Mouse (Mus musculus) embryo, embryonic 10.5 days (tissue): ENCODE results near the gene Tmem88.

ENCODE experiments used
- DNase-seq: peaks from one replicate; pipeline ENCODE4 v3.0.0-alpha.2; 2015; ENCODE audit warnings: low spot score

Gene Tmem88

DNA sequence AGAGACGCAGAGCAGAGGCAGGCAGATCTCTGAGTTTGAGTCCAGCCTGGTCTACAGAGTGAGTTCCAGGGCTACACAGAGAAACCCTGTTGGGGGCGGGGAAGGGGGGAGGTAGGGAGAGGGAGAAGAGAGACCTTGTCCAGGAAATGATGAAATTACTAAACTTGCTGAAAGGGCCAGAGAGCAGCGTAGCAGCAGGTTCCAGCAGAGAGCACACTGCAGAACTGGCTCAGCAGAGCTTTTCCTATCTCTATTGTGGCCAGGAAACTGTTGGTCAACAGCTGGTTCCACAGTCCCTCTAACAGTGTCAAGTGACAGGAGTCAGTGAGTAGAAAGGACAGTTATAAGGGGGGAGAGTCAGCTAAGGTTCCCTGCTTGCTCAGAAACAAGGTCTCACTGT, 18.4 kb downstream of the Tmem88 start:
- no peak for DNase-seq

DNA sequence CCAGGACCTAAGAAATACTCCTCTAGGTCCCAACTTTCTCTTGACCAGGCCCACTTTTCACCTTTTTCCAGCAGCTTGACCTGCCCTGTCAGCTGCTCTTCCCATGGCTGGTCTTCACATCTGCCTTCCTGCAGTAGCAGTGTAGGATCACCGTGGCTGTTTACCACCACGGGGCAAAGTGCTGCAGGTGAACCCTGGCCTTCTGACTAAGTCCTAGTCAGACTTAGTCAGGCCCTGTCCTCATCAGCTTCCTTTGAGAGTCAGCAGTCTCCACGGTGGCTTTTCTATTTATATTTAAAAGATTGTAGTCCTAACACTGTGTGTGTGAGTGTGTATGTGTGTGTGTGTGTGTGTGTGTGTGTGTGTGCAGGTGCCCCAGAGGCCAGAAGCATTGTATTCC, 20.3 kb downstream of the Tmem88 start:
- no peak for DNase-seq

DNA sequence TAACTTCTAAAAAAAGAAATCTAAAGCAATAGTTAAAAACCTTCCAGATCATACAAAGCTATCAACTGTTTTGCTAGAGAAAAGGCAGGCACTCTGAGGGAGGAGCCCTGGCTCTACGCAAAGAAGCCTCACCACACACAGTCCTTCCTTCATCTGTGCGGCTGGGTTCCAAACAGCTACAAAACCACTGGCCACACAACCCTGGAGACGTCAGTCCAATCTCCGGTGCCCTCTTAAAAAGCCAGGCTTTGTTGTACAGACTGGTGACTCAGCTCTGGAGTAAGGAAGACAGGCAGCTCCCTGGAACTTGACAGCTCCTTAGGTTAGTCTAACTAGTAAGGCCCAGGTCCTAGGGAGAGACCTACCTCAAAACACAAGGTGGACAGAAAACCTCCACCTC, 22.4 kb downstream of the Tmem88 start:
- no peak for DNase-seq

GRCm38 (mm10) chr11:69373223-69373965, 24.6 kb downstream of the Tmem88 start:
- no peak for DNase-seq

GRCm38 (mm10) chr11:69372780-69373170, 25.3 kb downstream of the Tmem88 start:
- DNase-seq, result peak; percentile 37

GRCm38 (mm10) chr11:69372056-69372779, 25.8 kb downstream of the Tmem88 start:
- DNase-seq, result peak; percentile 22

GRCm38 (mm10) chr11:69371601-69372000, 26.4 kb downstream of the Tmem88 start:
- peak; percentile 33 for DNase-seq

- DNase-seq, result peak; percentile 46
Measured at GRCm38 (mm10) chr11:69370817-69371215, 27.2 kb downstream of the Tmem88 start.

DNA sequence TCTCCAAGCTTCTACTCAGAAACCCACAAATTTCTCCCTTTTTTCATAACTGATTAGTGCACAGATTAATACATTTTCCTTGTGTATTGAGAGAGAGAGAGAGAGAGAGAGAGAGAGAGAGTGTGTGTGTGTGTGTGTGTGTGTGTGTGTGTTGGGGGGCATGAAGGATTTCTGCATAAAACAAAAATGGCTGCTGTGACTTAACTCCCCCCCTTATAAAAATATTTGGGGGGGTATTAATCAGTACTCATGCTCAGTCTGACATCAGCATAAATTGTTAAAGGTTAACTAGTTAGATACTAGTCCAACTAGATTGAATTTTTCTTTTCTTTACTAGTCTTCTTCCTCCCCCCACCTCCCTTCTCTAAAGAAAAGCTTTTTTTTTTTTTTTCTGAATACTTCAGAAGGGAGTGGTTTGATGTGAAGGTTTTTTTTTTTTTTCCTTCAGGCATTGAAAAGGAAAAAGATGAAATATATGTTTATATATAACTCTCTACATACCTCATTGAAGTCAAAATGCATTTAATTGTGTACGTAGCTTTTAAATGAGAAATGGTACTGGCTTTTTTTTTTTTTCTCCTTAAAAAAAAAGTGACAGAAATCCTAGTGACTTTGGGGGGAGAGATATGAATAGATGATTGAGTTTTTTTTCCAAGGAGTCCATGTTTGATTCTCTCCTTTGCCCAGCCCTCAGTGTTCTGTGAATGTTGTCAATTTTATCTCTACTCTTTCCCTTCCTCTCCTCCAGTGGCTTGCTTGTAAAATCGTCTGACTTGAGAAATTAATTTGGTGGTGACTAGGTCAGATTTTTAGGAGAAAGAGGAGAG, 27.8 kb downstream of the Tmem88 start:
- DNase-seq, result peak; percentile 49

DNA sequence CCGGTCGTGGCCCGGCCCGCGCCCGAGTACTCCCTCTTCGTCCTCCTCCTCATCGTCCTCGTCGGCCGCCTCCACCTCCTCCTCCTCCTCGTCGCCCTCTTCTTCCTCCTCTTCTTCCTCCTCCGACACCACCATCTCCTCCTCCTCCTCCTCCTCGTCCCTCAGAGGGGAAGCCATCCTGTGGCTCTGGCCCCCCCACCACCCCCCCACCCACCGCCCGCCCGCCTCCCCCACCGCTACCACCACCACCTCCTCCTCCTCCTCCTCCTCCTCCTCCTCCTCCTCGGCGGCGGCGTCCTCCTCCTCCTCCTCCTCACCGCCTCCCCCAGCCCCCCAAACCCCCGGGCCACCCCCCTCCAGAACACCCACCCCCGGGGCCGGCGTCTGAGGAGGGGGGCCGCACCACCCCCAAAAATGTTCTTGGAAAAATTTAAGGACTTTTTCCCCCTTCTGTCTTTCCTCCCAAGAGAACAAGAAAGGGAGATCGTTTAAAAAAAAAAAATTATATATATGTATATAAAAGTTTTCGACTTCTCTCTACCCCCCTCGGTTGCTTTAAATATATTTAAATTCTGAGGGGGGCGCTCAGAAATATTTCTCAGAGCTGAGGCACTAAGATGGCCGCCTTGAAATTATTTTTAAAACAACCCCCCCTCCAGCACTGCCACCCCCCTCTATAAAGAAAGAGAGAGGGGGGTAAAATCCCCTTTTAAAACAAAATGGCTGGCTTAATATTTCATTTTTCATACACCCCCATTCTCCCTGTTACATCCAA, 28.6 kb downstream of the Tmem88 start, which contains the start of gene Chd3:
Gene Chd3 (minus strand): TSS at position 192 of the 775 bp plus-strand sequence.
- DNase-seq, result peak; percentile 46

DNA sequence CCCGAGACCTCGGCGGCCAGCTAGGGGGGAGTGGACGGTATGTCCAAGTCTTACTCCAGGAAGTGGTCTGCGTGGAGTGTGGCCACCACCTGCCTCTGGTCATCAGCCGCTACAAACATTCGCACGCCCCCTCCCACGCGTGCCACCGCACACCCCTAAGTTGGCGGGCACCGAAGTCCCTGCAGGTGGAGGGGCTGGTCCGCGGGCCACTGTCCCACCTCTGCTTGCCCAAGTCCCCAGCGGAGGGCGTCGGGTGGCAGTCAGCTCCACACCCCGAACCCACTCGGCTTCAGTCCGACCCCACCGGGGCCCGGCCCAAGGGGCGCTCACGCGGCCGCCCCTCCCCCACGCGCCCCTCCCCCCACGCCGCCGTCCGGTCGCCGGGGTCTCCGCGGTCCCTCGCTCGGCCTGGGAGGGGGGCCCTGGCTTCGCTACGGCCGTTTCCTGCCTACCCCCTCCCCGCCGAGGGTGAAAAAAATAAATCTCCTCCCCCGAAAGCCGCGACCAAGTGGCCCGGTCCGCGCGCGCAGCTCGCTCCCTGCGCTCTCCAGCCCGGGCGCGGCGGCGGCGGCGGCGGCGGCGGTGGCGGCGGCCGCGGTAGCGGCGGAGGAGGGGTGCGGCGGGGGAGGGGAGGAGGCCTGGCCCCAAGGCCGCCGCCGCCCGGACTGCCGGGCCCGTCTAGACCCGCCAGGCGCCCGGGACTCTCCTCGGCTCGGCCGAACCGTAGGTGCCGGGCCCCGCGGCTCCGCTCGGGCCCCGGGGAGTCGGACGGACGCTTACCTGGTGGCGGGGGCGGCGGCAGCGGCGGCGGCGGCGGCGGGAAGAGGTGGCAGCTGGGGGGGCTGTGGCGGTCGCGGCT, 29.4 kb downstream of the Tmem88 start:
- peak; percentile 60 for DNase-seq

DNA sequence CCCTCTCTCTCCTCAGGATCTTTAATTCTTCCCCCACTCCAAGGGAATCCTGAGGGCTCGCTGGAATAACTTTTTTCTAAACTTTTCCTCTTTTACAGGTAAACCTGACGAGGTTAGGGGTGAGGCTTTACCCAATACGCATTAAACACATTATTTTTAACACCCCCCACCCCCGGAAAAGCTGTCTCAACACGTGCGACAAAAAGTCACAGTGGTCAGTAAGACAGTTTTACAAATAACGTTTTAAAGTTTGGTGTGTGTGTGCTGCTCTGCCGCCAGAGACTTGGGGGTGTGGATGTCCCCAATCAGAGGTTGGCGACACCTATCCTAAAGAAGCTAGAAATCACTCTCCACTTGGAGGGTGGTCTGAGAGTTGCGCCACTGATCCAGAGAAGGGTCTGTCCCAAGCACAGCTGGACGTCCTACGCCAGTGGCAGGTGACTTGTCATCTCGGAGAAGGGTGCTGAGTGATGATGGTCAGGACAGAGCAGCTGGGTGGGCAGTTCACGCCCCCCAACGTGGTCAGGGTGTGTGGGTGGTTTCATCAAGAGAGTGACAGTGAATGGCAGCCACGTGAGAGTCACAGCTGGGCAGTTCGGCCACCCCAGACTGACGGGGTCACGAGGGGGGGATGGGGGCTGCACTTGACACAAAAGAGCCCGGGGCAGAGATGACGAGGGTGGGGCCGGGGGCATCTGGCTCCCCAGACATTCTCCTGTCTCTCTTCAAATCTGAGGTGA, 30.2 kb downstream of the Tmem88 start:
- DNase-seq, result peak; percentile 82

DNA sequence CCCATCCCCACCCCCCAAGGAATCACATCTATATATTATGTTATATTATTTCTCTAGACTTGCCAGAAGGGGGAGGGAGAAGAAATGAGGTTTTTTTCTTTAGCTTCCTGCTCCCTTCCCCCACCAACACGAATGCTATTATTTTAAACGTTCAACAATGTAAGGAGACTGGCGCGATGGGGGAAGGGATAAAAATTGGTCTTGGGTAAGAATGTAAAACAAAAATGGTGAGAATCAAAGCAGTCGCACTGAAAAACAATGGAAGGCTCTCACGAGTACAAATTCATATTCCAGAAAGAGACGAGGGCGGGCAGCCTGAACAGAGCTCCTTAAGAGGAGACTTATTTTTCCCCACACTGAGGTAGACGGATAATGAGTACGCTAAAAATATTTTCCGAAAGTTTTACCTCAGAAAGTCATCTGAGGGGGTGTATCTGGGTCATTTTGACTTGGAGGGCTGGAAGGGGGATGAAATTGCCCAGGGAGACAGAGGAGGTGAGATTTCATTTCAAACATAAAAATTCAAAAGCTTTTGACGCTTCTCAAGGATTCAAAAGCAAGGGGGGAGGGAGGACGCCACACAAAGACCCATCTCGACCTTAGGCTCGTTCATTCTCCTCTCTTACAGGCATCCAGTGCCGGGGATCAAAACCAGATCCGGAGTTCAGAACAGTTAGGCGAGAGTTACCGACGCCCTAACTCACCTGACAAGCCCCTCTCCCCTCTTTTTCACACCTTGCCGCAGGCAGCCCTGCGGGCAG, 31.0 kb downstream of the Tmem88 start:
- DNase-seq, result peak; percentile 77

DNA sequence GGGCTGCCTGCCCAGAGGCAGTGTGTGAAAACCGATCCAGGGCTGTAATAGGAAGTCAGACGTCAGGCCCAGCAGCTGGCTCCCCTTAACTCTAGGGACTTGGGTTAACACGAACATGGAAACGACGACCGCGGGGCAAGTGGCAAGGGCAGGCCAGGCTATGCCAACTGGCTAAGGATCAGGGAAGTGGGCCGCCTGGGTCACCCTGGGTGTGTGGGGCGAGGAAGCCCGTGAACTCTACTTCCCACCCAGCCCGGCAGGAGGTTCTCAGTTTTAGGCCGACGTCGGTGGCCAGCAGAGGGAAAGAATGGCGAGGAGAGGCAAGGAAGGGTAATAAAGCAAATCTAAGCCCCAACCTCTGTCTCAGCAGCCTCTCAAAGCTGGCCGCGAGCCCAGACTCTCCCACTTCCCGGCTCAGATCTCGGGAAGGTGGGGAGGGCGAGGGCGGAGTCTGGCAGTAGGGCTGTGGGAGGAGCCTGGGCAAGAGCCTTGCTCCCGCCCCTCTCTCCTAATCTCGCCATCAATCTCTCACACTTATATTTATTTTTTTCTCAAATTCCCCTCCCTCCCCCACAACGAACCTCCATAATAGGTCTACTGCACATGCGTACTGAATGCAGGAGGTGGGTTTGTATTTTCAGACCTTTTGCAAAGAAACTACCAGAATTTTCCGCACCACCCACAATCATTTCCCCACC, 31.7 kb downstream of the Tmem88 start:
- DNase-seq, result peak; percentile 94

GRCm38 (mm10) chr11:69365722-69366121, 32.3 kb downstream of the Tmem88 start:
- DNase-seq, result peak; percentile 18

- peak; percentile 83 for DNase-seq
Measured at GRCm38 (mm10) chr11:69364910-69365309, 33.1 kb downstream of the Tmem88 start.

- DNase-seq, result no peak
Measured at GRCm38 (mm10) chr11:69364376-69364775, 33.7 kb downstream of the Tmem88 start.

GRCm38 (mm10) chr11:69362479-69362878, 35.6 kb downstream of the Tmem88 start:
- peak; percentile 40 for DNase-seq

- no peak for DNase-seq
Measured at GRCm38 (mm10) chr11:69362021-69362420, 36.0 kb downstream of the Tmem88 start.
